Mouse (Mus musculus): ENCODE results near the gene Spty2d1.
"Not testable (repeated sequence)": the region's sequence is repeated elsewhere in the genome, so short reads cannot be mapped to it uniquely, and the experiment has no call there.

Gene Spty2d1

GRCm38 (mm10) chr7:47008168-47008993 is at the start of gene Spty2d1:
TSS of gene Spty2d1 (minus strand) at chr7:47008411.
- peak; percentile 98 for DNase-seq (ENCODE audit: low spot score)

DNA sequence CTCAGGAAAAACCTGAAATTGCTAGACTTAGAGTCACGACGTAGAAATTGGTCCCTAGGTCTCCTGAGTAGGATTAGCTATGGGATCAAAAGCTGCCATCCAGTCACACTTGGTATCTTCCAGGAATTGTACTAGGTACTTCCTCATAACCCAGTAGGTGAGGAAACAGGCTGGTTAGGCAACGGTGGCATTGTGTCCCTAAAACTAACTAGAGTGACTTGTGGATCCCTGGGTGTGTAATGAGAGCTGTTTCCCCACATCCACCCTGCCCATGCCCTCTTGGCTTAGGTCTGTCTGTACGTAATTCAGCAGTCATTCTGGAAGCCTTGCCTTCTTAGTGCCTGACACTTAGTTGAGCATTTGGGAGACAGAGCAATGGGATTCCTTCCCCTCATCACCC is 48.1 kb upstream of the Spty2d1 start:
- DNase-seq (ENCODE audit: low spot score): no peak

GRCm38 (mm10) chr7:47055744-47056143 is 47.5 kb upstream of the Spty2d1 start:
- DNase-seq (ENCODE audit: low spot score): no peak

GRCm38 (mm10) chr7:47054666-47055065 is 46.5 kb upstream of the Spty2d1 start:
- no peak for DNase-seq (ENCODE audit: low spot score)

DNA sequence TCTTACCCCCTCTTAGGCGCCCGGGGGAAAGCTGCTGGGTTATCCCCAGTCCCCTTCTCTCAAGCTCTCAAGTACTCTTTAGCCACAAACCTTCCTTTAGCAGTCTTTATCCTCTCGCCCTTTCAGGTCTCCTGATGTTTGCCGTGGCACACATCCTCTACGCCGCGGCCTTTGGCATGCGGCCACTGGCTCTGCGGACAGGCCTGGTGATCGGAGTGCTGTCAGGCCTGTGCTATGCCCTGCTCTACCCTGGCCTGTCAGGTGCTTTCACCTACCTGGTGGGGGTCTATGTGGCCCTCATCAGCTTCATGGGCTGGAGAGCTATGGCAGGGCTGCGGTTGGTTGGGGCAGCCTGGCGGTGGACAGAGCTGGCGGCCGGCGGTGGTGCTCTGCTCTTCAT is 45.1 kb upstream of the Spty2d1 start:
- DNase-seq (ENCODE audit: low spot score): no peak

- DNase-seq (ENCODE audit: low spot score): no peak
These were observed 44.1 kb upstream of the Spty2d1 start for GRCm38 (mm10) chr7:47052276-47052675.

DNA sequence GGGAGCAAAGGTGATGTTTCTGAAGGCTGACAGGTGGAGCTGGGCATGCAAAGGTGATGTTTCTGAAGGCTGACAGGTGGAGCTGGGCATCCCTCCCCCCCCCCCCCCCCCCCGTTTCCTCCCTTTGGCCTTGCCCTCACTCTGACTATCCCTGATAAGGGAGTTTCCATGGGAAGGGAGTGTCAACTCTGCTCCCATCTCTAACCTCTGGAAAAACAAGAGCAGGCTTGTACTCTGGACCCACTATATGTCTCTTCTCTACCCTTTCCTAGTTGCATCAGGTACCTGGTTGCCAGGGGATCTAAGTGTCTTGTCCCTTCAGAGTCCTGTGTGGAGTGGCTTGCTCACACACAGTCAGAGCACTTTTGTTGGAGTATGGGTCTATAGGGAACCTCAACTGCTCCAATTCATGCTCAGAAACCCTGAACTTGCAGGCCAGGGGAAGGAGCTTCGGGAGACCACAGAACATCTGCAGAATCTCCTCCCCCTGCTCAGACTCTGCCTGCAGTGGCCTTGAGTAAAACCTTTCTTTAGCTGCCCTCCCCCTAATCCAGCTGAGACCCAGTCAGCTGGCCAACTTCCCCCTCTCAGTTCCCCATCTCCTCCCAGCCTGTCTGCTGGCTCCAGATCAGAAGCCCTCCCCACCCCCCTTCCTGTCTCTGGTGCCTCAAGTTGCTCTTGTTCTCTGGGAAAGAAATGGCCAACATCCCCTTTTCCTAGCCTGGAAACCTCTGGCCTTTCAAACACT is 43.4 kb upstream of the Spty2d1 start:
- DNase-seq (ENCODE audit: low spot score): no peak

GRCm38 (mm10) chr7:47050766-47051165 is 42.6 kb upstream of the Spty2d1 start:
- no peak for DNase-seq (ENCODE audit: low spot score)

DNA sequence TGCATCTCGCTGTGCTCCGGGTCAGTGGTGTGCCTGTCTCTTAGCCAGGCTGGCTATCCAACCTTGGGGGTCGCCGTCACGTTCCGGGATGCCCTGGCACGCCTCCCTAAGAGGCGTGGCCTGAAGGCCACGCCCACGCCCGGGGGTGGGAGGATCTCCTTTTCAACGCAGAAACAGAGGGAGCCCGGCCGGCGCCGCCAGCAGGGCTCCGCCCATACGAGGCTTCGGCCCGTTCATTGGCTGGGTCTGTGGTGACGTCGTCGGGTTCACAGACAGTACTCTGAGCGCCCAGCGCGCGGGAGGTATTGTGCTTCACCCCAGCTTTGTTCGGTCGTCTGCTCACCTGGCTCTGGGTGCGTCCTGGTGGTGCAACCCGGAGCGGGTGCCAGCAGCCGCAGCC is 42.2 kb upstream of the Spty2d1 start, which contains the start of gene Tmem86a:
Tmem86a (plus strand) TSS at position 236 of the 400 bp plus-strand sequence.
- DNase-seq (ENCODE audit: low spot score): peak; percentile 9

GRCm38 (mm10) chr7:47042823-47043490 is 34.7 kb upstream of the Spty2d1 start:
- DNase-seq (ENCODE audit: low spot score): no peak

DNA sequence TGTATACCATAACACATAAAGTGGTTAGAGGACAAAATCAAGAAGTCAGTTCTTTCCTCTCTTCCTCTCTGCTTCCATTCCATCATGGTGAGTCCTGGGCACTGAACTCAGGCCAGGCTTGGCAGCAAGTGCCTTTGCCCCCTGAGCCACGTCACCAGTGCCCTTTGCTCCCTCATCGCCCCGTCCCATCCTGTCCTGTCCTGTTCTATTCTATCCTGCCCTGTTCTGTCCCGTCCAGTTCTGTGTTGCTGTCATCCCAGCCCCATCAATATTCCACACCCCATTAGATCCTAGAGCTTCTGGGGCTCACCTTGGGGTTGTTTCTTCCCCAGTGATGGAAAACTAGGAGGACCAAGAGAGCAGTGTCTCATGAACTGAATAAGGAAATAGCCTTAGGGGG is 33.9 kb upstream of the Spty2d1 start:
- no peak for DNase-seq (ENCODE audit: low spot score)

- DNase-seq (ENCODE audit: low spot score): no peak
These were observed 33.5 kb upstream of the Spty2d1 start for GRCm38 (mm10) chr7:47041706-47042105.

DNA sequence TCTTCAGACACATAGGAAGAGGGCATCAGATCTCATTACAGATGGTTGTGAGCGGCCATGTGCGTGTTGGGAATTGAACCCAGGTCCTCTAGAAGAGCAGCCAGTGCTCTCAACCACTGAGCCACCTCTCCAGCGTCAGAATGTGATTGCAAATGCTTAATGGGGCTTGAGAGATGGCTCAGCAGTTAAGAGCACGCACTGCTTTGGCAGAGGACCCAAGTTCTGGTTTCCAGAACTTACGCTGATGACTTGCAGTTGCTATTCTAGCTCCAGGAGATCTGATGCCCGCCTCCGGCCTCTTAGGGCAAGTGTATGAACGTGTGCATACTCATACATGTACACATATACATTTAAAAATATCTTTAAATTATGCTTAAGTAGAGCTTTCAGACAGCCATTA is 27.2 kb upstream of the Spty2d1 start:
- DNase-seq (ENCODE audit: low spot score): no peak

GRCm38 (mm10) chr7:47034785-47035384 is 26.7 kb upstream of the Spty2d1 start:
- DNase-seq (ENCODE audit: low spot score): no peak

GRCm38 (mm10) chr7:47031371-47031770 is 23.2 kb upstream of the Spty2d1 start:
- no peak for DNase-seq (ENCODE audit: low spot score)

- no peak for DNase-seq (ENCODE audit: low spot score)
These were observed 22.4 kb upstream of the Spty2d1 start for GRCm38 (mm10) chr7:47030517-47031193.

DNA sequence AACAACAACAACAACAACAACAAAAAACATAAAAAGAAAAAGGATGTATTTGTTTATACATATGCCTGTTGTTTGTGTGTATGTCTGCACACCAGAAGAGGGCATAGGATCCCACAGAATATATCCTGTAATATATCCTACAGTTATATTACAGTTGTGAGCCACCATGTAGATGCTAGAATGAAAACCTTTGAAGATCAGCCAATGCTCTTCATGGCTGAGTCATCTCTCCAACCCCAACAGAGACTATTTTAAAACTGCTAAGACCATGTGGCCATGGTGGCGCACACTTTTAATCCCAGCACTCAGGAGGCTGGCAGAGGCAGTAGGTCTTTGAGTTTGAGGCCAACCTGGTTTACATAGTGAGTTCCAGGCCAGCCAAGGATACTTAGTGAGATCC is 19.3 kb upstream of the Spty2d1 start:
- no peak for DNase-seq (ENCODE audit: low spot score)

DNA sequence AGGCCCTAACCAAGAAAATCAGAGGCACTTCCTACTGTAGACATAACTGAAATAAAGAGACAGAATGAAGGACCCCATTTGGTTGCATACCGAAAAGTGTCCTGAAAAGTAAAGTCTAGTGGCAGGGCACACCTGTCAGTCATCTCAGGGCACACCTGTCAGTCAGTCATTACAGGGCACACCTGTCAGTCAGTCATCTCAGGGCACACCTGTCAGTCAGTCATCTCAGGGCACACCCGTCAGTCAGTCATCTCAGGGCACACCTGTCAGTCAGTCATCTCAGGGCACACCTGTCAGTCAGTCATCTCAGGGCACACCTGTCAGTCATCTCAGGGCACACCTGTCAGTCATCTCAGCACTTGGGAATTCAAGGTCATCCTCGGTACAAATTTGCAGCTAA is 18.7 kb upstream of the Spty2d1 start:
- not testable (repeated sequence) for DNase-seq (ENCODE audit: low spot score)

- DNase-seq (ENCODE audit: low spot score): no peak
These were observed 17.2 kb upstream of the Spty2d1 start for GRCm38 (mm10) chr7:47025429-47025828.

DNA sequence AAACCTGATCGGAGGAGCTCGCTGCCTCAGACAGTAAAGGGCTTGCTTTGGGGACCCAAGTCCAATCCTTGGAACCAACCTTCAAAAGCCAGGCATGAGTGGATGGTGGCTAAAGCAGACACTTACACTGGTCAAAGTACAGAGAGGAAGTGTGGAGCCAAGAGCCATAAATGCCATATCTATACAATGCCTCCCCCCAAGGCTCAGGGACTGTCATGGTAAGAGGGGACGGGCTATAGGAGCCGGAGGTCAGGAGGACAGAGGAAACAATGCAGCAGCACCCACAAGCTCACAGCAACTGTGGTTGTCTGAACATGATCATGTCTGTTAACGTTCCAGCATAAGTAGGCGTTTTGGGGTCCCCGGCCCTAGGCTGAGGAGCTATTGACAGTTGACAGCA is 16.2 kb upstream of the Spty2d1 start:
- no peak for DNase-seq (ENCODE audit: low spot score)

GRCm38 (mm10) chr7:47023530-47023929 is 15.3 kb upstream of the Spty2d1 start:
- DNase-seq (ENCODE audit: low spot score): peak; percentile 52

DNA sequence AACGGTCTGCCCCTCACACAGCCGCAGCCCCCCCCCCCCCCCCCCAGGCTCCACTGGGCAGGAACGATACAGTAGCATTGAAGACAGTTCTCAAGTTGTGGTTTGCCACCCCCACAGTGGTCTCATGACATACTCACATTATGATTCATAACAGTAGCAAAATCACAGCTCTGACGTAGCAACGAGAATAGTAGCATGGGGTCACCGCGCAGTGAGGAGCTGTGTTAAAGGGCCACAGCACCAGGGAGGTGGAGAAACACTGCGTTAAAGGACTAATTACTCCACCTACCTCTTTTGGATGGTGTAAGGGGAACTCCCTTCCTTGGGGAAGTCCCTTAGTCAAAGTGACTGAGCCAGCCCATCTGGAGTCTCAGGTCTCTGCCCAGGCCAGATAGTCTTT is 14.3 kb upstream of the Spty2d1 start:
- DNase-seq (ENCODE audit: low spot score): no peak

Measured in MN1 (cell line).